Mouse (Mus musculus) testis, adult 2 months (tissue): ENCODE measurements around the gene Phactr3. TPM values are rescaled to one million over a fixed set of nuclear protein-coding genes. Genes with fewer than 3 reads are reported as not detected.

Experiments used
- H3K27ac ChIP-seq: fragments of 200-500 bp; 2 replicates; pipeline ENCODE4 v1.5.1; 2012; ENCODE audit warnings: low read depth, low read length; ENCODE audit not compliant: control insufficient read depth, insufficient read depth
- H3K27me3 ChIP-seq: fragments of 200-500 bp; 2 replicates; pipeline ENCODE4 v1.6.1; 2012; ENCODE audit warnings: mild to moderate bottlenecking, low read length, moderate library complexity; ENCODE audit not compliant: control insufficient read depth, insufficient read depth
- H3K36me3 ChIP-seq: fragments of 200-500 bp; 2 replicates; pipeline ENCODE4 v1.6.1; 2012; ENCODE audit warnings: mild to moderate bottlenecking, low read length; ENCODE audit not compliant: control insufficient read depth, insufficient read depth
- H3K4me1 ChIP-seq: fragments of 200-500 bp; 2 replicates; pipeline ENCODE4 v1.6.1; 2012; ENCODE audit warnings: low read length; ENCODE audit not compliant: control insufficient read depth, insufficient read depth
- H3K4me3 ChIP-seq: fragments of 200-500 bp; 2 replicates; pipeline ENCODE4 v1.5.1; 2012; ENCODE audit warnings: low read depth, mild to moderate bottlenecking, low read length, moderate library complexity, mixed read lengths; ENCODE audit not compliant: control insufficient read depth
- CTCF ChIP-seq: fragments of 200-500 bp; IDR thresholded peaks from 2 replicates; pipeline ENCODE4 v1.5.1; 2012; ENCODE audit warnings: low read depth, mild to moderate bottlenecking, inconsistent platforms, low read length, moderate library complexity; ENCODE audit not compliant: control insufficient read depth, insufficient read depth, insufficient replicate concordance
- POLR2A ChIP-seq: fragments of 200-500 bp; IDR thresholded peaks from 2 replicates; pipeline ENCODE4 v1.6.1; 2012; ENCODE audit warnings: low read depth, mild to moderate bottlenecking, inconsistent platforms, low read length, moderate library complexity; ENCODE audit not compliant: control insufficient read depth
- polyA plus RNA-seq: library from polyadenylated mRNA; depleted of rRNA; stranded (reverse); fragments of >200 nt; gene quantifications from 2 replicates; pipeline ENCODE4 v1.2.3, GENCODE M21; 2012

The Phactr3 gene
- polyA plus RNA-seq, 1 experiment, result 8.2 TPM

DNA sequence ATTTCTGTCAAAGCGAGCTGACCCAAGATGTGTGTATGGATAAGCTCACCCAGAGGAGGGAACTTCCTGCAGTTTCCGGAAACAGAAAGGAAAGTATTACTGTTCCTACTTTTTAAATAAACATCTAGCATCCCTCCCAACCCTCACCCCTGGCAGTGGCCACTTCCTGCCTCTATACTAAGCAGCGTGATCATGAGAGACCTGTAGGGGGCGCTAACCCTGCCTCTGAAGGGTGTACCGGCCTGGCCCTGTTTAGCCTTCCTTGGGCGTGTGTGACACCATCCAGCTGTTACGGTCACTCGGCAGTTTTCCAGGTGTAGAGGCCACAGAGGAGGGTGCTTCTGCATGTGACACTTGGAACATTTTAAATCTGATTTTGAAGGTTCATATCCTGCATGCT lies 128.5 kb downstream of the Phactr3 start:
- TF ChIP-seq POLR2A (no peak), CTCF (peak; percentile 64; the same call in 1 of the 2 replicates)
- Histone ChIP-seq H3K27ac (no peak overlapping the region), H3K4me3 (no peak overlapping the region), H3K27me3 (no peaks in the 10 kb centered on the region), H3K4me1 (no peaks in the 10 kb centered on the region; the same call in 1 of the 2 replicates), H3K36me3 (no peaks in the 10 kb centered on the region)

DNA sequence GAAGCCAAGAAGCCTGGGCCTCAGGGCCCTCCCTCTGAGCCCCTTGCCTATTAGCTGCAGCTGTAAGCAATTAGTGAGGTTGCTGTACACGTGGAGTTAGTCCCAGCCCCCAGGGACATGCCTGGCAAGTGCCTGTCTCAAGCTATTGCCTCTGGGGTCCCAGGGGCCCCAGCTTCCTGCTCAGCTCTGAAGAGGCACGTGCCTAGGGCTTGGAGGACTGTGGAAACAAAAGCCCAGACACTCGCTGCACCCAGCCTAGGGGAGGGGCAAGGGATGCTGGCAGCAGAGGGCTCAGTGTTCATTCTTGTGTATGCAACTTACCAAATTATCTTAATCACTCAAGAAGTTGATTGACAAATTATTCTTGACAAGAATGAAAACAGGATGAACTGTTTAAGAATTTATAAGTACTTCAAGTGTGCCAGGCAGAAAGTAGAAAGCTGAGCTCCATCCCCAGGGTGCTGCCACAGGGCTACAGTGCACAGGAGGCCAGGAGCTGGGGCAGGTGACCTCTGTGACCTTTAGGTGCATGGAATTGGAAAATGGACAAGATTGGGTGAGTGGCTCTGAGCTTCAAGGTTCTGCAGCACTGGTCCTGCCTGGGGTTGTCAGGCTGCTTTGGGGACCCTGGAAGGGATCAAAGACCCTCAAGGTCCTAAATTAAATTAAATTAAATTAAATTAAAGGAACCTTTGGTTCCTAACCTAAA lies 138.5 kb downstream of the Phactr3 start:
- H3K36me3 ChIP-seq, result no peaks in the 10 kb centered on the region
- no peaks in the 10 kb centered on the region for H3K4me1 ChIP-seq
- H3K27me3 ChIP-seq, result no peaks in the 10 kb centered on the region
- H3K4me3 ChIP-seq, result no peak overlapping the region
- no peak overlapping the region for H3K27ac ChIP-seq
- TF ChIP-seq POLR2A (no peak), CTCF (no peak)

DNA sequence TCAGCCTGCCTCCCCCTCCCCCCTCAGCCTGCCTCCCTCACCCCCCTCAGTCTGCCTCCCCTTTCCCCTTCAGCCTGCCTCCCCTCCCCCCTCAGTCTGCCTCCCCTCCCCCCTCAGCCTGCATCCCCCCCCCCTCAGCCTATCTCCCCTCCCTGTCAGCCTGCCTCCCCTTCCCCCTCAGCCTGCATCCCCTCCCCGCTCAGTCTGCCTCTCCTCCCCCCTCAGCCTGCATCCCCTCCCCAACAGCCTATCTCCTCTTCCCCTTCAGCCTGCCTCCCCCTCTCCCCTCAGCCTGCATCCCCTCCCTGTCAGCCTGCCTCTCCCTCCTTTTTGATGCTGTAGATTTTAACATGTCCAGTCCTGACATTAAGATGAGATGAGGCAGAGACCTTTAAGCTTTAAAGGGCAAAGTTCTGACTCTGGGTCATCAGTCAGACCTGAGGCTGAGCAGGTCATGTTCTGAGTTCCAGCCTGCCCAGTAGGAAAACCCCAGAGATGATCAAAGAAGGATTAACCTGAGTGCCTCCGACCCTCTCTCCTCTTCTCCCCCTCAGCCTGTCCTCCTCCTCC lies 139.3 kb downstream of the Phactr3 start:
- Histone ChIP-seq H3K27ac (no peak overlapping the region), H3K36me3 (no peaks in the 10 kb centered on the region), H3K4me3 (no peak overlapping the region), H3K27me3 (no peaks in the 10 kb centered on the region), H3K4me1 (no peaks in the 10 kb centered on the region)
- no peak for TF ChIP-seq CTCF
- no peak for TF ChIP-seq POLR2A

DNA sequence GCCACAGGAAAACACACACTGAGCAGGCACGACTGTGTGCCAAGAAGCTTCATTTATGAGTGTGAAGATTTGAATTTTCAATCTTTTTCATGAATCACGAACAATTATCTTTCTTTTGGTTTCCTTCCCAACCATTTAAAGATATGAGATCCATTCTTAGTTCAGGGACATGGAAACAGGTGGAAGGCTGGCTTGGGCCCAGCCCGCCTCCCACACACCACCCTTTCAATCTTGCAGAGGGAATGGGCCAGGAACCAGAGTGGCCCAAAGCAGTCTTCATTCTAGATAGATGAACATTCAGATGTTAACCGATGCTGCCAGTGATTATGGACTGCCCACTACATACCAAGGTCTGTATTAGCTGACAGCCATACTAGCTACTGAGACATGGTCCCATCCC lies 144.3 kb downstream of the Phactr3 start:
- Histone ChIP-seq H3K36me3 (no peaks in the 10 kb centered on the region), H3K4me3 (no peak overlapping the region), H3K4me1 (no peaks in the 10 kb centered on the region), H3K27ac (no peak overlapping the region), H3K27me3 (no peaks in the 10 kb centered on the region)
- TF ChIP-seq CTCF, result no peak
- no peak for TF ChIP-seq POLR2A

DNA sequence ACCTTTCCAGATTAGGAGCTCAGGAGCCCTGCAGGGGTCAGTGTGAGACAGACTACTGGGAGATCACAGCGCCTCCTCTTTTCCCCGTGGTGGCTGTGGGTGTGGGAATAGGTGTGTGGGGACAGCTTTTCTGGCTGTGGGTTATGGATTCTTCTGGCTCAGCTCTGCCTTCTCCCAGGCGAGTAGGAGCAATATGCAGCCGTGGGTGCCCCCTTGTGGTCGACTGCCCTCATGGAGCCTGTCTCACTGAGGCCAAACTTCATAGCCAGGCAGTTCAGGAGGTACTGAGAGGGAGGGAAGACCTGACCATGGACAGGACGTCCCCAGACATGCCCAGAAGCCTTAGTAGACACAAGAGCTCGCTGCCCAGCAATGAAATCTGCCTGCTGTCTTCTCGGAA lies 145.6 kb downstream of the Phactr3 start:
- Histone ChIP-seq H3K4me3 (no peak overlapping the region), H3K4me1 (no peaks in the 10 kb centered on the region), H3K27me3 (no peaks in the 10 kb centered on the region), H3K27ac (no peak overlapping the region), H3K36me3 (no peaks in the 10 kb centered on the region)
- TF ChIP-seq CTCF (peak; percentile 65; the same call in 1 of the 2 replicates), POLR2A (no peak)

DNA sequence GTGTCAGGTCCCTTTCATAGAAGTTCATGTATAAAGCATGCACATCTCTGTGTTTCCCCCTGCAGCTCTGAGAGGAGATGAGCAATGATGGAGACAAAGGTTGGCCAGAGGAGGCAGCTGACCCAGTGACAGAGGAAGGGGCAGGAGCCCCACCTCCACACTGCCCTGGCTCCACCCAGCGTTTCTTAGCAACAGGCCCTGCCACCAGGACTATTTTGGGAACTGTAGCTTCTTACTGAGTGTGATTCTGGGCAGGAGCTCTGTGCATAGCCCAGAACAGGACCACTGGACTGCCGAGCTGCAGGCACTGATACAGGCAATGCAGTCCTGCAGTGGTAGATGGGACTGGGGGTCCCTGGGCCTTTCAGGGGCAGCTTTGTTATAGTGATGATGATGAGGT lies 146.7 kb downstream of the Phactr3 start:
- TF ChIP-seq POLR2A, result no peak
- TF ChIP-seq CTCF, result no peak
- Histone ChIP-seq H3K4me3 (no peak overlapping the region), H3K4me1 (no peaks in the 10 kb centered on the region), H3K27me3 (no peaks in the 10 kb centered on the region), H3K27ac (no peak overlapping the region), H3K36me3 (no peaks in the 10 kb centered on the region)

DNA sequence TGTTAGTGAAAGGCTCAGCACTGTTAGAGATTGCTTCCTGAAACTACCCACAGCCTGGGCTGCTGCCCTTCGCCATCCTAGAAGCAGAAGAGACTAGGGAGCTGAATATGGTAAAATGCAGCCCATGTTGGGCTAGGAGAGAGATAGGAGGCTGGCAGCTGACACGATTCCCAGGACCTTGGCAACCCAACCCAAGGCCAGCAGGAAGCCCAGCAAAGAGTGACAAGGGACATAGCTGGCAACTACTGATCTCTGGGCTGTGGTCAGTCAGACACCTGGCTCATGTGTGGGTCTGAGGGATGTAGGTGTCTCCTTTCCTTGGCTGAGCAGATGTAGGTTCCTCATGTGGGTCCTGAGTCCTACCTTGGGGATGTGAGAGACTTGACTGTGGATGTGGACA lies 152.0 kb downstream of the Phactr3 start:
- H3K27ac ChIP-seq, result no peak overlapping the region
- H3K36me3 ChIP-seq, result no peaks in the 10 kb centered on the region
- no peaks in the 10 kb centered on the region for H3K4me1 ChIP-seq
- no peaks in the 10 kb centered on the region for H3K27me3 ChIP-seq
- no peak for TF ChIP-seq CTCF
- TF ChIP-seq POLR2A, result no peak
- no peak overlapping the region for H3K4me3 ChIP-seq
